Mouse (Mus musculus) heart, postnatal 0 days (tissue): ENCODE results near the gene Gm17651.

ENCODE experiments used
- CTCF ChIP-seq: IDR thresholded peaks from 2 replicates; pipeline ENCODE4 v1.5.1; 2016; ENCODE audit warnings: antibody characterized with exemption, control low read depth, low read depth
- EP300 ChIP-seq: IDR thresholded peaks from 2 replicates; pipeline ENCODE4 v1.6.1; 2016; ENCODE audit warnings: antibody characterized with exemption, low read depth

DNA sequence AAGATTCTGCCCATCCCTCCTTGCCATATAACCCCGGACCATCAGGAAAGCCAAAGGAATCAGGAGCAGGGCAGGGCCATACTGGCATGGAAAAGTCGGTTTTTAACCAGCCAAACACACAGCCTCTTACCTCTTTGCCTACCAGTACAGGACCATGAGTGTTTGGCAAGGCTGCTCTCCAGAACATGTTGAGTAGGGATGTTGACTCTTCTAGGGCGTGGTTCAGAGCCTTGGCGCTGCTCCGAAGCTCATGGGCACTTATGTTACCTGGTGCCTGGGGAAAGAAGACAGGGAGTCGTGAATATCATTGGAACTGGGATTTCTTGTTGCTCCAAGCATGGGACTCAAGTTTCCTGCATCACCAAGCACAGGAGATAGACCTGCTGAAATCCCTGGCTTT lies 19.3 kb upstream of the Gm17651 start:
- TF ChIP-seq CTCF (no peak), EP300 (no peak)
